Mouse (Mus musculus): ENCODE measurements around the gene Slc38a2.

DNA sequence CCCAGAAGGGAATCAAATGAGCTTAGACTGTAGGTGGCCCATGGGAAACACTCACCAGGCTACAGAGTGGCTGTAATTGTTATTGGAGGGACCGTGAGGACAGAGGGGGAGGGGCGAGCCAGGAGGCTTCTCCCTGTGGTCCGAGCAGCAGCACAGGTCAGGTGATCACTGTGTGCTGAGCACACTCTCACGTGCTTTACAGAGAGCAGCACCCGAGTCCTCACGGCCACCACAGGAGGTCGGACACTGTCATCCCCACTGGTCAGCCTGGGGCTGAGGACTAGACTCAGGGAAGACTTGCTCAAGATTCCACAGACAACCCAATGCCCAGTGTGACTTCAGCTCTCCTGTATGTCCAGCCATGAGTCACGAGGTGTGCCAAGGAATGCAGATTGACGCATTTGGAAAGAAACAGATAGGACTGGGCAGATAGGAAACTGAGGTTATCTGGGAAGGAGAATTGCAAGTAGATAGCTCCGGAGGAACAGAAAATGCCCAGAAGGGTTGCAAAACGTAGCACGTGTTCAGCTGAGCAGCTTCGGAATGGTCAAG is 38.9 kb downstream of the Slc38a2 start:
- TF ChIP-seq MAFK (IDR thresholded peaks at IDR 0.05; ENCODE audit: insufficient read depth, low read depth, low read length) (no peak), ZC3H11A (IDR thresholded peaks at IDR 0.05; ENCODE audit: borderline replicate concordance, low read depth, low read length) (no peak), HCFC1 (IDR thresholded peaks at IDR 0.05; ENCODE audit: borderline replicate concordance, insufficient read depth, low read length) (no peak), ZNF384 (IDR thresholded peaks at IDR 0.05; ENCODE audit: low read depth, low read length) (no peak), CHD2 (IDR thresholded peaks at IDR 0.05; ENCODE audit: low read depth, low read length) (no peak)
